ENCODE assay signal across 25 mouse cellular contexts in the genomic region with DNA sequence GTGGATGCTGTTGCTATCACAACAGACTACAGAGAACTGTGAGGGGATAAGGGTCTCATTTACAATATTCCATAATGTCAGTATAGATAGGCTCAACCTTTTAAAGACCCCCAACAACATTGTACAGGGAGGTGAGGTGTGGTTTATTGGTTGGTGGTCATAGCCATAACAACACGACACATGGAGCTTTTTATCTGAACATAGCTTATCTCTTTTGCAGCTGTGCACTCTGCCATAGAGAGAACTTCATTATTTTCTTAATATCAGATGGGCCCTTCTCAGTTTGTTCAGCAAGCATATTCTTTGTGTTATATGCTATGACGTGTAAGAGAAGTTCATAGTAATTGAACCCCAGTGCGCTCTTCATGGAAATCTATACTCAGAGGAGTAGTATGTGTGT.
DNase-seq lines count a peak whose midpoint lies in the region; ATAC-seq and TF ChIP-seq lines count a peak whose summit lies in the region.
"Had no signal": no experiment of that assay in that cellular context is flagged by ENCODE, and none has a peak within 500 bp of the region (broad histone marks: within the 10 kb centered on the region; RNA-seq: fewer than 3 reads in every experiment).

No protein-coding gene starts in this region.

- peak; percentile 13 for DNase-seq in heart, adult 11 months
- no peak for DNase-seq in liver, embryonic 14.5 days (ENCODE audit: low read depth in 3 of 3, low spot score in 3 of 3)
- no peak for DNase-seq in liver, postnatal 0 days
- no peak for DNase-seq in retina, embryonic 14.5 days (ENCODE audit: low spot score)
- DNase-seq: adrenal gland, adult 8-10 months; adrenal gland, postnatal 25 days; cerebellum, adult 11-12 months; cerebellum, adult 8-10 months; cerebellum, postnatal 10 days; cerebellum, postnatal 36 days; embryo, embryonic 11 days; gastrocnemius, postnatal 25 days; heart, adult 2 months had no signal

- H3K4me2 ChIP-seq in heart, embryonic 11.5 days: no peak overlapping the region
- no peak overlapping the region for H3K4me2 ChIP-seq in liver, embryonic 14.5 days (ENCODE audit: low read depth)
- no peak overlapping the region for H3K4me2 ChIP-seq in liver, postnatal 0 days (ENCODE audit: low read depth, low read length)
- H3K4me2 ChIP-seq: embryonic facial prominence, embryonic 13.5 days; forebrain, embryonic 12.5 days; forebrain, embryonic 15.5 days; hindbrain, embryonic 12.5 days; hindbrain, embryonic 15.5 days had no signal

- no peak for TF ChIP-seq CTCF in liver, embryonic 14.5 days (IDR thresholded peaks at IDR 0.05; ENCODE audit: low read depth)
- no peak for TF ChIP-seq CTCF in liver, postnatal 0 days (IDR thresholded peaks at IDR 0.05; ENCODE audit: low read depth)

- no peak overlapping the region for H3K9ac ChIP-seq in heart, embryonic 11.5 days (ENCODE audit: low read depth, low read length)
- H3K9ac ChIP-seq in liver, embryonic 14.5 days (replicated peaks): no peak overlapping the region
- no peak overlapping the region for H3K9ac ChIP-seq in liver, postnatal 0 days (replicated peaks)
- H3K9ac ChIP-seq: embryonic facial prominence, embryonic 13.5 days; forebrain, embryonic 12.5 days; forebrain, embryonic 15.5 days; hindbrain, embryonic 12.5 days; hindbrain, embryonic 15.5 days had no signal

- TF ChIP-seq EP300 in liver, embryonic 14.5 days (IDR thresholded peaks at IDR 0.05; ENCODE audit: low read depth): no peak
- no peak for TF ChIP-seq EP300 in liver, postnatal 0 days (IDR thresholded peaks at IDR 0.05; ENCODE audit: low read depth)

- H3K27ac ChIP-seq in heart, embryonic 11.5 days (ENCODE audit: low read depth, low read length): no peak overlapping the region
- no peak overlapping the region for H3K27ac ChIP-seq in liver, embryonic 14.5 days
- H3K27ac ChIP-seq in liver, postnatal 0 days (ENCODE audit: low read depth): no peak overlapping the region
- H3K27ac ChIP-seq: embryonic facial prominence, embryonic 10.5 days; embryonic facial prominence, embryonic 13.5 days; forebrain, embryonic 12.5 days; forebrain, embryonic 15.5 days; heart, adult 2 months; heart, embryonic 10.5 days; hindbrain, embryonic 12.5 days; hindbrain, embryonic 15.5 days had no signal

- ATAC-seq in heart, embryonic 11.5 days (replicated peaks; ENCODE audit: insufficient number of reproducible peaks, low FRiP score, low TSS enrichment): no peak
- peak; percentile 48; the same call in 1 of the 2 replicates for ATAC-seq in liver, embryonic 14.5 days (ENCODE audit: insufficient read depth)
- ATAC-seq in liver, postnatal 0 days: no peak
- ATAC-seq in megakaryocyte-erythroid progenitor cell, adult 5-6 weeks (replicated peaks; ENCODE audit: low FRiP score, low TSS enrichment, poor library complexity, severe bottlenecking): peak; percentile 31; the same call in 1 of the 2 replicates
- ATAC-seq: activated CD4-positive, CD25-positive, alpha-beta regulatory T cell, adult 4 months; forebrain, embryonic 15.5 days had no signal

- no peaks in the 10 kb centered on the region for H3K4me1 ChIP-seq in heart, embryonic 11.5 days (ENCODE audit: control insufficient read depth, insufficient read depth, low read length)
- peaks cover 11 to 14% of the 10 kb centered on the region in 2 experiments for H3K4me1 ChIP-seq in liver, embryonic 14.5 days (replicated peaks; ENCODE audit: control insufficient read depth in 2 of 2, insufficient read depth in 2 of 2, low read length in 1 of 2)
- H3K4me1 ChIP-seq in liver, postnatal 0 days (ENCODE audit: insufficient read depth): peaks cover 7% of the 10 kb centered on the region; the same call in 1 of the 2 replicates
- H3K4me1 ChIP-seq: embryonic facial prominence, embryonic 10.5 days; embryonic facial prominence, embryonic 13.5 days; forebrain, embryonic 12.5 days; forebrain, embryonic 15.5 days; heart, embryonic 10.5 days; hindbrain, embryonic 12.5 days; hindbrain, embryonic 15.5 days had no signal

- WGBS in heart, embryonic 11.5 days (ENCODE audit: insufficient replicate concordance): 79% methylated on average over 3 of the region's 3 CpGs
- 45% methylated on average over 3 of the region's 3 CpGs for WGBS in liver, embryonic 14.5 days (ENCODE audit: insufficient replicate concordance)
- 66% methylated on average over 3 of the region's 3 CpGs for WGBS in liver, postnatal 0 days (ENCODE audit: insufficient replicate concordance)

- no peak overlapping the region for H3K4me3 ChIP-seq in heart, embryonic 11.5 days (ENCODE audit: low read depth, low read length)
- no peak overlapping the region for H3K4me3 ChIP-seq in liver, embryonic 14.5 days (ENCODE audit: insufficient read depth in 1 of 2, low read depth in 2 of 2, low read length in 2 of 2)
- no peak overlapping the region for H3K4me3 ChIP-seq in liver, postnatal 0 days (ENCODE audit: low read depth, low read length)
- H3K4me3 ChIP-seq: embryonic facial prominence, embryonic 10.5 days; embryonic facial prominence, embryonic 13.5 days; erythroblast, embryonic 14.5 days; forebrain, embryonic 12.5 days; forebrain, embryonic 15.5 days; heart, adult 2 months; heart, embryonic 10.5 days; hindbrain, embryonic 12.5 days; hindbrain, embryonic 15.5 days had no signal

- H3K9me3 ChIP-seq in heart, embryonic 11.5 days (replicated peaks; ENCODE audit: control insufficient read depth, low read length): no peaks in the 10 kb centered on the region
- no peaks in the 10 kb centered on the region for H3K9me3 ChIP-seq in liver, embryonic 14.5 days (ENCODE audit: control insufficient read depth, low read length)
- no peaks in the 10 kb centered on the region for H3K9me3 ChIP-seq in liver, postnatal 0 days (ENCODE audit: low read length)
- H3K9me3 ChIP-seq: embryonic facial prominence, embryonic 10.5 days; embryonic facial prominence, embryonic 13.5 days; forebrain, embryonic 12.5 days; forebrain, embryonic 15.5 days; heart, embryonic 10.5 days; hindbrain, embryonic 12.5 days; hindbrain, embryonic 15.5 days had no signal

- no peaks in the 10 kb centered on the region for H3K36me3 ChIP-seq in heart, embryonic 11.5 days (ENCODE audit: control insufficient read depth, insufficient read depth, low read length)
- no peaks in the 10 kb centered on the region for H3K36me3 ChIP-seq in liver, embryonic 14.5 days (replicated peaks; ENCODE audit: control insufficient read depth, insufficient read depth, low read depth)
- no peaks in the 10 kb centered on the region for H3K36me3 ChIP-seq in liver, postnatal 0 days (replicated peaks; ENCODE audit: insufficient read depth, low read length)
- H3K36me3 ChIP-seq: embryonic facial prominence, embryonic 10.5 days; embryonic facial prominence, embryonic 13.5 days; forebrain, embryonic 12.5 days; forebrain, embryonic 15.5 days; heart, embryonic 10.5 days; hindbrain, embryonic 12.5 days; hindbrain, embryonic 15.5 days had no signal

- no peaks in the 10 kb centered on the region for H3K27me3 ChIP-seq in heart, embryonic 11.5 days (ENCODE audit: control insufficient read depth, insufficient read depth, low read length)
- no peaks in the 10 kb centered on the region for H3K27me3 ChIP-seq in liver, embryonic 14.5 days (ENCODE audit: control insufficient read depth, insufficient read depth, low read length)
- H3K27me3 ChIP-seq in liver, postnatal 0 days (ENCODE audit: insufficient read depth, low read length): no peaks in the 10 kb centered on the region
- H3K27me3 ChIP-seq: CH12.LX; embryonic facial prominence, embryonic 13.5 days; forebrain, embryonic 12.5 days; forebrain, embryonic 15.5 days; hindbrain, embryonic 12.5 days; hindbrain, embryonic 15.5 days had no signal

Comparison
In these comparisons a context has a peak if more than half of its experiments do, and no peak if none do; other contexts are left out.
1. ATAC-seq: peak in liver, embryonic 14.5 days (single experiment) and megakaryocyte-erythroid progenitor cell, adult 5-6 weeks (single experiment); none in heart, embryonic 11.5 days (single experiment) and liver, postnatal 0 days (single experiment).